Mouse (Mus musculus) erythroblast, embryonic 14.5 days (primary cell): ENCODE data around the gene BC052040. TPM values are rescaled to one million over a fixed set of nuclear protein-coding genes. Genes with fewer than 3 reads are reported as not detected.

Experiments used
- H3K27me3 ChIP-seq: 2 replicates; pipeline ENCODE4 v1.6.1; 2012; ENCODE audit warnings: inconsistent platforms; ENCODE audit not compliant: control insufficient read depth
- H3K36me3 ChIP-seq: 2 replicates; pipeline ENCODE4 v1.6.1; 2012; ENCODE audit warnings: mild to moderate bottlenecking, inconsistent platforms; ENCODE audit not compliant: control insufficient read depth
- H3K4me1 ChIP-seq: 2 replicates; pipeline ENCODE4 v1.6.1; 2012; ENCODE audit warnings: inconsistent platforms; ENCODE audit not compliant: control insufficient read depth
- H3K4me3 ChIP-seq: replicated peaks from 2 replicates; pipeline ENCODE3; 2012; ENCODE audit warnings: moderate library complexity, mild to moderate bottlenecking, inconsistent platforms
- H3K9me3 ChIP-seq: 2 replicates; pipeline ENCODE4 v1.6.1; 2012; ENCODE audit warnings: low read length, inconsistent platforms, mixed read lengths; ENCODE audit not compliant: control insufficient read depth
- GATA1 ChIP-seq: IDR thresholded peaks from 2 replicates; pipeline ENCODE4 v1.6.1; 2012; ENCODE audit warnings: low read length, inconsistent platforms, mixed read lengths
- TAL1 ChIP-seq: IDR thresholded peaks from 3 replicates; pipeline ENCODE4 v1.6.1; 2012; ENCODE audit warnings: low read length, inconsistent platforms, mixed read lengths
- polyA plus RNA-seq: library from polyadenylated mRNA; stranded (reverse); fragments of >175 nt; gene quantifications from 2 replicates; pipeline ENCODE4 v1.2.3, GENCODE M21; 2012

The BC052040 gene
- polyA plus RNA-seq, 1 experiment: 0.87 TPM

DNA sequence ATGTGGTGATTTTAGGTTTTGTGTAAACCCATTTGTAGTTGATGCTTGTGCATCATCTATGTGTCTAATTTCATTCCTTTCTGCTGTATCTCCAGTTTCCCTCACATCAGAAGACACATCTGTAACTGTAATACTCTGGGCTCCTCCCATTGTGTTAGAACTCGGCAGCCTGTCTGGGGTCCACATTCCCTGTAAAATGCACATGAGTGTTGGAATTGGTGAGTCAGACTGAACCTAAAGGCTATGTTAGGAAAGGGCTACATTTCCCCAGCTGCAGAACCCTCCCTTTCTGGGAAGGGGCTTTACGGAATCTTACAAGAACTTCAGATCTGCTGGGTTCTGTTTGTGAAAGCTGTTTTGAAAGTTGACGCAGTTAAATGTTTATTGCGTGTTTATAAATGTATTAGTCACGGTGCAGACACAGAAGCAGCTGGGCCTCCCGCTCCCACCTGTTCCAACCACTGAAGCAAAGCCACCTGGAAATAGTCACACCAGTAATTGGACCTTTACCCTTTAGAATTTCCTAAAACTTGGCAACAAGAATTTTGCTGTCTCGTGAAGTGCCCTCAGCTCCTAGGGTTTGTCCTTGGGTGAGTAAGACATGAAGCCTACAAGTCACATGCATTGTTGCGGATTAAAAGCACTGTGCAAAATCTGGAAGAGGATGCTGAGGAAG is 151.6 kb downstream of the BC052040 start:
- no peak overlapping the region for H3K4me3 ChIP-seq

DNA sequence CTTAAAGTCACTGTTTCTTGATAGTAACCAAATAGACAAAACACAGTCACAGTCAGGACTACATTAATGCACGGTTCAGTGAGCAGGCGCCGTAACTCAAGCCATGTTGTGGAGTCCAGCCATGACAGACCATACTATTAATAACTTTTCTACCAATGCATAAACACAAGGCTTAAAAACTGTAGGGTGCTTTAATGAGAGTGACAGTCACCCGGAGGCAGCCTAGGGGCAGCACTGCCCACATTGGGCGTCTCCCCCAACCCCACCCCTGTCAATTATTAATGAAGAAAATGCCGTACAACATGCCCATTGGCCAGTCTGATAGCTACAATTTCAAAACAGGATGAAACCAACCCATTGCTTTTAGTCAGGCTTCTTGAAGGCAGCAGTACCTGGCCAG is 153.3 kb downstream of the BC052040 start:
- TF ChIP-seq GATA1 (no peak), TAL1 (no peak)
- Histone ChIP-seq H3K27me3 (no peaks in the 10 kb centered on the region), H3K36me3 (no peaks in the 10 kb centered on the region), H3K9me3 (no peaks in the 10 kb centered on the region), H3K4me1 (no peaks in the 10 kb centered on the region), H3K4me3 (no peak overlapping the region)

More for the DNA sequence above, 151.6 kb downstream of the BC052040 start:
- Histone ChIP-seq H3K36me3 (peaks cover 1% of the 10 kb centered on the region), H3K4me1 (no peaks in the 10 kb centered on the region), H3K27me3 (no peaks in the 10 kb centered on the region), H3K9me3 (no peaks in the 10 kb centered on the region; the same call in 1 of the 2 replicates)
- TF ChIP-seq TAL1: no peak
- TF ChIP-seq GATA1: no peak

DNA sequence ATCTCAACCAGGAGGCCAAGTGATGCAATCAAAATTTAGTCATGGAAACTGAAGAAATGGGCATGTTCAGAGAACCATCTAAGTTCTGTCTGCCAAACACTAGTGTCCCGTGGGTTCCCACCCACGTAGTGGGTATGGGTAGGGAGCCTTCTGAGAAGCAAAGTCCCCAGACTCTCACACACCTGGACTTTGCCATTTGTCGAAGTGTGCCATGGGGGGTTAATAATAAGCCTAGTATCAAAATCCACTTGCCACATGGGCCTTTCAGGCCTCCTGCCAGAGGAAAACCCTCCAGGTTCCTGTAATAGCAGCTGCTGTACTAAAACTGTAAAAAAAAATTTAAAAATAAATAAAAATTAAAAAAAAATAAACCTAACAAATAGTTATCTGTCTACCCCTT is 154.9 kb downstream of the BC052040 start:
- no peak overlapping the region for H3K4me3 ChIP-seq
- H3K9me3 ChIP-seq: no peaks in the 10 kb centered on the region
- no peaks in the 10 kb centered on the region for H3K36me3 ChIP-seq
- H3K27me3 ChIP-seq: no peaks in the 10 kb centered on the region
- H3K4me1 ChIP-seq: no peaks in the 10 kb centered on the region
- TF ChIP-seq GATA1 (no peak), TAL1 (no peak)

DNA sequence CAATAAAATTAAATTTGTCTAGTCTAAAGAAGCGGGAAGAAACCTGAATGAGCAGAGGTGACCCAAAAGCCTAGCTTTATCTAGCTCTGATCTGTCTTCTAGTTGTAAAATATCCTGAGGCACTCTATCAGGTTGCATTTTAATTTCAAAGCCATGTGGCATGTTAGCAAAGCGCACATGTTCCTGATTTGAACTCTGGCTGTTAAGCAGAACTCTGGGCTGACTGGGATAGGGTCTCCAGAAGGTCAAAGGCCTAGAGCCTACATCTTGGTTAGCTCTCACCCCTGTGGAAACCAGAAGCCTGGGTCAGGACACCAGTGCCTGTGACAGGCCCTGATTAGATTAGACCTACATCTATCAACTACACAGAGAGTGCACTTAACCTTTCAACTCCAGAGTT is 156.4 kb downstream of the BC052040 start:
- Histone ChIP-seq H3K36me3 (no peaks in the 10 kb centered on the region), H3K9me3 (no peaks in the 10 kb centered on the region), H3K27me3 (no peaks in the 10 kb centered on the region), H3K4me3 (no peak overlapping the region), H3K4me1 (no peaks in the 10 kb centered on the region)
- TF ChIP-seq TAL1 (no peak), GATA1 (no peak)

DNA sequence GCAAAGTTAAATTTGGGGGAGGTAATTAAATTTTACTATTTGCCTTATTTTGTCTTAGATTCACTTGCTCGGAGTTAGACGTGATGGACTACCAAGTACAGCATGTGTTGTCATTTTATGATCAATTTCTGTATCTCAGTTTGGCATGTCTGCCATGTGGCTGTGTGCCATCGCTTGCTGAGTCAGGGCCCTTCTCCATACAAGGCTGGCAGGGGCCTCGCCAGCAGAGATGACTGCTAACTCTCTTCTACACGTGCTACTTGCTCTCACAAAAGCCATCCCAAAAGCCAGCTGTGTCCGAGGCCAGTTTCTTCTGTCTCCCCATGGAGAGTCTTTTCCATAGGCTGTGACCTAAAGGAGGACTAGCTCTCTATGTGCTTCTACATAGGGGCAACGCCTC is 160.5 kb downstream of the BC052040 start:
- no peaks in the 10 kb centered on the region for H3K4me1 ChIP-seq
- no peak for TF ChIP-seq GATA1
- TF ChIP-seq TAL1: no peak

GRCm38 (mm10) chr2:115747639-115748038 is 166.1 kb downstream of the BC052040 start:
- TF ChIP-seq TAL1 (no peak), GATA1 (no peak)
- Histone ChIP-seq H3K9me3 (no peaks in the 10 kb centered on the region), H3K4me1 (no peaks in the 10 kb centered on the region), H3K27me3 (no peaks in the 10 kb centered on the region), H3K36me3 (no peaks in the 10 kb centered on the region), H3K4me3 (no peak overlapping the region)

More for the DNA sequence above, 160.5 kb downstream of the BC052040 start:
- Histone ChIP-seq H3K27me3 (no peaks in the 10 kb centered on the region), H3K9me3 (no peaks in the 10 kb centered on the region), H3K4me3 (no peak overlapping the region), H3K36me3 (no peaks in the 10 kb centered on the region)

DNA sequence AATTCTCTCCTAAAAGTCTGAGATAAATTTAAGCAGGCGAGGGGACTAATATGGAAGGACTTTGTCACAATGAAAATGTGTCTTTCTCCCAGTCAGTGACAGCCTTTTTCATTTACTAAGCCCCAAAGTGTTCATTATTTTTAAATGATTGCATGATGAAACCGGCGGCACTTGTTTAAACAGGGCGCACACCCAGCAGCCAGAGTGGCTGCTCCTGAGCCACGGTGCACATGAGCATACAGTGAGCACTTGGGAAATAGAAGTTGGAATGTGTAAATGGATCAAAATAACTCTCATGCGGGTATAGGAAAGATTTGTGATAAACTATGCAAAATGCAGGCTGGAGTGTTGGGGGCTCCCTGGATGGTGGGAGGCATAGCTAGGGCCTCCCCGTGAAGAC is 169.7 kb downstream of the BC052040 start:
- no peaks in the 10 kb centered on the region for H3K4me1 ChIP-seq
- H3K36me3 ChIP-seq: no peaks in the 10 kb centered on the region

GRCm38 (mm10) chr2:115757685-115758084 is 176.2 kb downstream of the BC052040 start:
- Histone ChIP-seq H3K27me3 (no peaks in the 10 kb centered on the region), H3K9me3 (no peaks in the 10 kb centered on the region)

More for the DNA sequence above, 169.7 kb downstream of the BC052040 start:
- Histone ChIP-seq H3K4me3 (no peak overlapping the region), H3K9me3 (no peaks in the 10 kb centered on the region), H3K27me3 (no peaks in the 10 kb centered on the region)
- TF ChIP-seq GATA1 (no peak), TAL1 (no peak)

GRCm38 (mm10) chr2:115758542-115758941 is 177.0 kb downstream of the BC052040 start:
- H3K36me3 ChIP-seq: no peaks in the 10 kb centered on the region
- TF ChIP-seq GATA1: no peak
- TF ChIP-seq TAL1: no peak
- no peak overlapping the region for H3K4me3 ChIP-seq
- H3K27me3 ChIP-seq: no peaks in the 10 kb centered on the region
- no peaks in the 10 kb centered on the region for H3K9me3 ChIP-seq
- H3K4me1 ChIP-seq: no peaks in the 10 kb centered on the region

More at GRCm38 (mm10) chr2:115757685-115758084, 176.2 kb downstream of the BC052040 start:
- no peak overlapping the region for H3K4me3 ChIP-seq
- no peaks in the 10 kb centered on the region for H3K4me1 ChIP-seq
- TF ChIP-seq GATA1 (no peak), TAL1 (no peak)
- no peaks in the 10 kb centered on the region for H3K36me3 ChIP-seq
